Mouse (Mus musculus): ENCODE measurements around the gene Ap1m2. TPM values are rescaled to one million over a fixed set of nuclear protein-coding genes. Genes with fewer than 3 reads are reported as not detected.

Gene Ap1m2
- total and polyA plus RNA-seq, 2 experiments, result 0.28 to 0.55 TPM

DNA sequence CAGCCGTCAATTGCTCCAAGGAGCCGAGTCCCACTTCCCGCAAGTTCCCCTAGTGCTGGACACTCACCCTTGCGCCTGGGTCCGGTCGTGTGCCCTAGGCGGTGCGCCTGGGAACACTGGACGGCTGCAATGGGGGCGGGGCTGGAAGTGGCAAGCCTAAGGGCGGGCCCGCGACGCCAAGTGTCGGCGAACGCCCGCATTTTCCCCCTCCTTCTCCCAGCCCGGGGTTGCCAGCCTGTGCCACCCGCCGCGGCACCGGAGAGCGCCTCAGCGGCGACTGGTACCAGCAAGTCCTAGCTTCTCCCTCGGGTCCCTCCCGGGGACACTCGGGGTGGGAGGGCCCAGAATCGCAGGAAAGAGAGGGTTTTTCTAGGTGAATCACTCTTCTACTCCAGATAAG, 63.8 kb downstream of the Ap1m2 start, which contains the start of gene S1pr5:
TSS of gene S1pr5 (minus strand) at position 118 of the 400 bp plus-strand sequence.
- H3K4me3 ChIP-seq (ENCODE audit: insufficient read depth, low read depth, low read length), result peak within 1 kb of the TSS; percentile 53
- peaks cover 7% of the 10 kb centered on the region for H3K27me3 ChIP-seq (ENCODE audit: control insufficient read depth, insufficient read depth, low read length)
- H3K9ac ChIP-seq (ENCODE audit: low read depth, low read length), result peak within 1 kb of the TSS; percentile 69
- no peaks in the 10 kb centered on the region for H3K36me3 ChIP-seq (ENCODE audit: control insufficient read depth, insufficient read depth, low read length)
- H3K27ac ChIP-seq (replicated peaks; ENCODE audit: insufficient read depth, low read depth, low read length), result peak within 1 kb of the TSS; percentile 73
- peak; percentile 80 for DNase-seq (ENCODE audit: extremely low read depth, low read depth, low spot score)
- TF ChIP-seq CTCF (IDR thresholded peaks at IDR 0.05; ENCODE audit: low read depth, low read length), result no peak
- peak; percentile 16; the same call in 1 of the 2 replicates for TF ChIP-seq POLR2A (IDR thresholded peaks at IDR 0.05; ENCODE audit: extremely low read depth, insufficient read depth, low read length)
- WGBS, result 2% methylated on average over 30 of the region's 30 CpGs
- peaks cover 26% of the 10 kb centered on the region for H3K4me1 ChIP-seq (ENCODE audit: control insufficient read depth, insufficient read depth, low read length)
- H3K79me2 ChIP-seq (ENCODE audit: control insufficient read depth, insufficient read depth, low read length), result no peaks in the 10 kb centered on the region

DNA sequence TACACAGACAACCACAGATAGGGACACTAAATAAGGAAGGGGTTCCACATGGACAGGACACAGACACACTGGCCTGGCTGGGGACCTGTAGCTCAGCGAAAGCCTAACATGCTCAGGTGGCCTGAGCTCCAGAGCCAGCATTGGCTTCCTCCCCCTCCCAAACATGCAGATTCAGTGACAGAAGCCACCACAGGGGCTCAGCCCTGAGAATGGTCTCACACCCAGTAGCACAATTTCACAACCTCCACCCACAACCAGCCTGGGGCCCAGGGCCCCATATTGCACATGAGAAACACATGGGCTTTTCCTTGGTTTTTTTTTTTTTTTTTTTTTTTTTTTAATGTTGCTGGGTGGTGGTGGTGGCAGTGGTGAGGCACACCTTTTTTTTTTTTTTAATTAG, 65.8 kb downstream of the Ap1m2 start:
- Histone ChIP-seq H3K36me3 (ENCODE audit: control insufficient read depth, insufficient read depth, low read length) (no peaks in the 10 kb centered on the region), H3K9ac (ENCODE audit: low read depth, low read length) (no peak overlapping the region), H3K27me3 (ENCODE audit: control insufficient read depth, insufficient read depth, low read length) (peaks cover 7% of the 10 kb centered on the region), H3K4me1 (ENCODE audit: control insufficient read depth, insufficient read depth, low read length) (peaks cover 26% of the 10 kb centered on the region), H3K27ac (replicated peaks; ENCODE audit: insufficient read depth, low read depth, low read length) (no peak overlapping the region), H3K4me3 (ENCODE audit: insufficient read depth, low read depth, low read length) (no peak overlapping the region), H3K79me2 (ENCODE audit: control insufficient read depth, insufficient read depth, low read length) (no peaks in the 10 kb centered on the region)
- DNase-seq (ENCODE audit: extremely low read depth, low read depth, low spot score), result no peak
- WGBS, result 88% methylated on average over 1 of the region's 1 CpGs
- TF ChIP-seq POLR2A (IDR thresholded peaks at IDR 0.05; ENCODE audit: extremely low read depth, insufficient read depth, low read length) (no peak), CTCF (IDR thresholded peaks at IDR 0.05; ENCODE audit: low read depth, low read length) (no peak)

DNA sequence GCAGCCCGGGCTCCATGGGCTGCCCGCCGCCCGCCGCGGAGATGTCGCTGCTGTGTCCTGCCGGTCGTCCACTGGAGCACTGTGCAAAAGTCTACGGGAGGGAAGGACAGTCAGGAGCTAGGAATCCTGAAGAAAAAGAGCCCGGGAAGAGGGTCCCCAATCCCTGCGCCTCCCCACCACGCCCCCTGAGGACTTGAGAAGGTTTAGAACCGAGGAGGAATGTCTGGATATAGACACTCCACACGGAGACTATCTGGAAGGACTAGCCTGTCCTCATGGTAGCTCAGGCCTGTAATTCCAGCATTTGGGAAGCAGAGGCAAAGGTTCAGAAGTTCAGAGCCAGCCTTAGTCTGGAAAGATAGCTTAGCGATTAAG, 67.0 kb downstream of the Ap1m2 start:
- no peaks in the 10 kb centered on the region for H3K79me2 ChIP-seq (ENCODE audit: control insufficient read depth, insufficient read depth, low read length)
- no peaks in the 10 kb centered on the region for H3K36me3 ChIP-seq (ENCODE audit: control insufficient read depth, insufficient read depth, low read length)
- peaks cover 7% of the 10 kb centered on the region for H3K27me3 ChIP-seq (ENCODE audit: control insufficient read depth, insufficient read depth, low read length)
- H3K4me3 ChIP-seq (ENCODE audit: insufficient read depth, low read depth, low read length), result peak overlapping the region; percentile 46; the same call in 1 of the 2 replicates
- no peak overlapping the region; the same call in 1 of the 2 replicates for H3K9ac ChIP-seq (ENCODE audit: low read depth, low read length)
- no peak for DNase-seq (ENCODE audit: extremely low read depth, low read depth, low spot score)
- TF ChIP-seq CTCF (IDR thresholded peaks at IDR 0.05; ENCODE audit: low read depth, low read length) (no peak), POLR2A (IDR thresholded peaks at IDR 0.05; ENCODE audit: extremely low read depth, insufficient read depth, low read length) (no peak)
- H3K4me1 ChIP-seq (ENCODE audit: control insufficient read depth, insufficient read depth, low read length), result peaks cover 18% of the 10 kb centered on the region
- H3K27ac ChIP-seq (replicated peaks; ENCODE audit: insufficient read depth, low read depth, low read length), result no peak overlapping the region
- 16% methylated on average over 16 of the region's 16 CpGs for WGBS

DNA sequence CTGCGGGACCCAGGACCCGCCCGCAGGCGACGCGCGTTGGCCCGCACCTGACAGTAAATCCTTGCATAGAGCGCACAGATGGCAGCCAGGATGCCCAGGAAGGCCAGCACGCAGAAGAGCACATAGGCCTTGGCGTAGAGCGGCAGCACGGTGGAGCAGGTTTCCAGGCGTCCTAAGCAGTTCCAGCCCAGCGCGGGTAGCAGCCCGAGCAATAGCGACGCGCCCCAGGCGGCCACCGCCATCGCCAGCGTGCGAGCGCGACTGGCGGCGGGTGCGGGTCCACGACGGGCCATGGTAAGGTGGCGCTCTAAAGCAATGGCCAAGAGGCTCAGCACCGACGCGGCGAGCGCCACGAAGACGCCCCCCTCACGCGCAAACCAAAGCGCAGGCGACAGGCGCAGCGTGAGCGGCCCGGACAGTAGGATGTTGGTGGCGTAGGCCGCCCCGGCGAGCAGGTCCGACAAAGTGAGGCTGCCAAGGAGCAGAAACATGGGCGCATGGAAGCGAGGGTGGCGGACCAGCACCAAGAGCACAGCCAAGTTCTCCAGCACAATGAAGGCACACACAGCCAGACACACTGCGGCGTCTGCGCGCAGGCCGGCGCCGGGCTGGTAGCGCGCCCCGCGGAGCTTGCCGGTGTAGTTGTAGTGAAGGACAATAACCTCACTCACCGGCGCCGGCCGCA, 67.6 kb downstream of the Ap1m2 start:
- no peak for DNase-seq (ENCODE audit: extremely low read depth, low read depth, low spot score)
- peaks cover 7% of the 10 kb centered on the region for H3K27me3 ChIP-seq (ENCODE audit: control insufficient read depth, insufficient read depth, low read length)

More for the DNA sequence above, 67.6 kb downstream of the Ap1m2 start:
- WGBS, result 17% methylated on average over 72 of the region's 72 CpGs
- Histone ChIP-seq H3K27ac (replicated peaks; ENCODE audit: insufficient read depth, low read depth, low read length) (no peak overlapping the region), H3K79me2 (ENCODE audit: control insufficient read depth, insufficient read depth, low read length) (no peaks in the 10 kb centered on the region), H3K9ac (ENCODE audit: low read depth, low read length) (peak overlapping the region; percentile 56), H3K36me3 (ENCODE audit: control insufficient read depth, insufficient read depth, low read length) (no peaks in the 10 kb centered on the region), H3K4me1 (ENCODE audit: control insufficient read depth, insufficient read depth, low read length) (peaks cover 15% of the 10 kb centered on the region; the same call in 1 of the 2 replicates), H3K4me3 (ENCODE audit: insufficient read depth, low read depth, low read length) (peak overlapping the region; percentile 46; the same call in 1 of the 2 replicates)
- TF ChIP-seq CTCF (IDR thresholded peaks at IDR 0.05; ENCODE audit: low read depth, low read length) (no peak), POLR2A (IDR thresholded peaks at IDR 0.05; ENCODE audit: extremely low read depth, insufficient read depth, low read length) (no peak)

Other genes starting within 250 kb of the Ap1m2 start
- gene Zglp1, start 245.2 kb downstream of the Ap1m2 start, total RNA-seq (2014; rRNA removed), result not detected in 2 replicates
- 0.39 TPM in 1 of 2 replicates, not detected in the other for gene Zglp1, start 245.2 kb downstream of the Ap1m2 start, polyA plus RNA-seq (2012; rRNA removed)
- 0.46 and 0.54 TPM in 2 replicates for gene Gm49373, start 239.2 kb downstream of the Ap1m2 start, total RNA-seq (2014; rRNA removed)
- 0.05 and 0.10 TPM in 2 replicates for gene Gm49373, start 239.2 kb downstream of the Ap1m2 start, polyA plus RNA-seq (2012; rRNA removed)
- gene Fdx1l, start 238.7 kb downstream of the Ap1m2 start, total RNA-seq (2014; rRNA removed), result 30.6 and 31.1 TPM in 2 replicates
- 45.3 and 50.3 TPM in 2 replicates for gene Fdx1l, start 238.7 kb downstream of the Ap1m2 start, polyA plus RNA-seq (2012; rRNA removed)
- gene Gm38431, start 220.3 kb downstream of the Ap1m2 start, total RNA-seq (2014; rRNA removed), result 2.0 and 2.5 TPM in 2 replicates
- gene Gm38431, start 220.3 kb downstream of the Ap1m2 start, polyA plus RNA-seq (2012; rRNA removed), result 3.4 and 5.8 TPM in 2 replicates
- 1.8 and 5.3 TPM in 2 replicates for gene Raver1, start 220.3 kb downstream of the Ap1m2 start, total RNA-seq (2014; rRNA removed)
- 19.6 and 22.1 TPM in 2 replicates for gene Raver1, start 220.3 kb downstream of the Ap1m2 start, polyA plus RNA-seq (2012; rRNA removed)
- gene Tyk2, start 181.1 kb downstream of the Ap1m2 start, total RNA-seq (2014; rRNA removed), result 9.3 and 16.4 TPM in 2 replicates
- 18.2 and 21.0 TPM in 2 replicates for gene Tyk2, start 181.1 kb downstream of the Ap1m2 start, polyA plus RNA-seq (2012; rRNA removed)
- 27.4 and 36.0 TPM in 2 replicates for gene Cdc37, start 162.4 kb downstream of the Ap1m2 start, total RNA-seq (2014; rRNA removed)
- 41.2 and 41.8 TPM in 2 replicates for gene Cdc37, start 162.4 kb downstream of the Ap1m2 start, polyA plus RNA-seq (2012; rRNA removed)
- 1.0 and 1.5 TPM in 2 replicates for gene Pde4a, start 146.6 kb downstream of the Ap1m2 start, total RNA-seq (2014; rRNA removed)
- gene Pde4a, start 146.6 kb downstream of the Ap1m2 start, polyA plus RNA-seq (2012; rRNA removed), result 1.9 and 3.5 TPM in 2 replicates
- gene Keap1, start 73.0 kb downstream of the Ap1m2 start, total RNA-seq (2014; rRNA removed), result 29.5 and 37.3 TPM in 2 replicates
- 69.1 and 76.4 TPM in 2 replicates for gene Keap1, start 73.0 kb downstream of the Ap1m2 start, polyA plus RNA-seq (2012; rRNA removed)
- 3.3 and 4.1 TPM in 2 replicates for gene S1pr5, start 63.9 kb downstream of the Ap1m2 start, total RNA-seq (2014; rRNA removed)
- 5.3 and 9.9 TPM in 2 replicates for gene S1pr5, start 63.9 kb downstream of the Ap1m2 start, polyA plus RNA-seq (2012; rRNA removed)
- 22.3 and 27.3 TPM in 2 replicates for gene Atg4d, start 47.0 kb downstream of the Ap1m2 start, total RNA-seq (2014; rRNA removed)
- gene Atg4d, start 47.0 kb downstream of the Ap1m2 start, polyA plus RNA-seq (2012; rRNA removed), result 42.2 and 45.8 TPM in 2 replicates
- 5.0 and 6.5 TPM in 2 replicates for gene Kri1, start 24.4 kb downstream of the Ap1m2 start, total RNA-seq (2014; rRNA removed)
- gene Kri1, start 24.4 kb downstream of the Ap1m2 start, polyA plus RNA-seq (2012; rRNA removed), result 6.3 and 9.7 TPM in 2 replicates
- 3.0 and 3.9 TPM in 2 replicates for gene Cdkn2d, start 20.9 kb downstream of the Ap1m2 start, total RNA-seq (2014; rRNA removed)
- gene Cdkn2d, start 20.9 kb downstream of the Ap1m2 start, polyA plus RNA-seq (2012; rRNA removed), result 5.1 and 5.2 TPM in 2 replicates
- gene Slc44a2, start 8.4 kb upstream of the Ap1m2 start, total RNA-seq (2014; rRNA removed), result 3.8 and 4.9 TPM in 2 replicates
- gene Slc44a2, start 8.4 kb upstream of the Ap1m2 start, polyA plus RNA-seq (2012; rRNA removed), result 3.9 and 5.8 TPM in 2 replicates
- 9.5 and 13.0 TPM in 2 replicates for gene Ilf3, start 55.5 kb upstream of the Ap1m2 start, total RNA-seq (2014; rRNA removed)
- 9.1 and 13.5 TPM in 2 replicates for gene Ilf3, start 55.5 kb upstream of the Ap1m2 start, polyA plus RNA-seq (2012; rRNA removed)
- 5.6 TPM in 2 replicates for gene Qtrt1, start 99.5 kb upstream of the Ap1m2 start, total RNA-seq (2014; rRNA removed)
- 8.3 and 15.7 TPM in 2 replicates for gene Qtrt1, start 99.5 kb upstream of the Ap1m2 start, polyA plus RNA-seq (2012; rRNA removed)
- gene Dnm2, start 112.6 kb upstream of the Ap1m2 start, total RNA-seq (2014; rRNA removed), result 28.9 and 32.3 TPM in 2 replicates
- gene Dnm2, start 112.6 kb upstream of the Ap1m2 start, polyA plus RNA-seq (2012; rRNA removed), result 57.3 and 74.4 TPM in 2 replicates
- gene Tmed1, start 197.9 kb upstream of the Ap1m2 start, total RNA-seq (2014; rRNA removed), result 19.2 and 23.2 TPM in 2 replicates
- 24.9 and 26.5 TPM in 2 replicates for gene Tmed1, start 197.9 kb upstream of the Ap1m2 start, polyA plus RNA-seq (2012; rRNA removed)
- gene AB124611, start 213.8 kb upstream of the Ap1m2 start, total RNA-seq (2014; rRNA removed), result 3.5 and 4.6 TPM in 2 replicates
- gene AB124611, start 213.8 kb upstream of the Ap1m2 start, polyA plus RNA-seq (2012; rRNA removed), result 2.2 and 3.4 TPM in 2 replicates
- gene Carm1, start 234.6 kb upstream of the Ap1m2 start, total RNA-seq (2014; rRNA removed), result 5.0 and 8.1 TPM in 2 replicates
- gene Carm1, start 234.6 kb upstream of the Ap1m2 start, polyA plus RNA-seq (2012; rRNA removed), result 23.4 and 28.5 TPM in 2 replicates

Measured in liver, adult 2 months (tissue).